Mouse (Mus musculus): ENCODE data around the gene Sfmbt1.
A peak's percentile ranks its signal among the peaks of the same experiment; 100 is the strongest.

Sfmbt1 gene

GRCm38 (mm10) chr14:30826174-30827140 is 111.8 kb downstream of the Sfmbt1 start:
- no peak for DNase-seq

GRCm38 (mm10) chr14:30827480-30827879 is 112.8 kb downstream of the Sfmbt1 start:
- DNase-seq = no peak

DNA sequence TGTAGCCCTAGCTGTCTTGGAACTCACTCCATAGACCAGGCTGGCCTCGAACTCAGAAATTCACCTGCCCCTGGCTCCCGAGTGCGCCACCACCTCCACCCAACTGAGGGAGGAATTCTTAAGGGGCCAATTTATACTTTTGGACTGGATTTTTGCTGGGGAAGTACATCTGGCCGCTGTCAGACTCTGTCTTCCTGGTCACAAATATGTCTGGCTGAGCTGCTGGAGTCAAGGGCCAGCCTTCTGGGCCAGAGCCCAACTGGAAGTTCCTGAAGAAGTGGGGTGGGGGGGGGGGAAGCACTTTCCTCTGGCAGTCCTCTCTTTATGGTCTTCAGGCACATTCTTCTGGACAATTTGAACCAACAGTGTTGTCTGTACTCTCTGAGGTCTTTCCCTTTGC is 113.4 kb downstream of the Sfmbt1 start:
- no peak for DNase-seq

DNA sequence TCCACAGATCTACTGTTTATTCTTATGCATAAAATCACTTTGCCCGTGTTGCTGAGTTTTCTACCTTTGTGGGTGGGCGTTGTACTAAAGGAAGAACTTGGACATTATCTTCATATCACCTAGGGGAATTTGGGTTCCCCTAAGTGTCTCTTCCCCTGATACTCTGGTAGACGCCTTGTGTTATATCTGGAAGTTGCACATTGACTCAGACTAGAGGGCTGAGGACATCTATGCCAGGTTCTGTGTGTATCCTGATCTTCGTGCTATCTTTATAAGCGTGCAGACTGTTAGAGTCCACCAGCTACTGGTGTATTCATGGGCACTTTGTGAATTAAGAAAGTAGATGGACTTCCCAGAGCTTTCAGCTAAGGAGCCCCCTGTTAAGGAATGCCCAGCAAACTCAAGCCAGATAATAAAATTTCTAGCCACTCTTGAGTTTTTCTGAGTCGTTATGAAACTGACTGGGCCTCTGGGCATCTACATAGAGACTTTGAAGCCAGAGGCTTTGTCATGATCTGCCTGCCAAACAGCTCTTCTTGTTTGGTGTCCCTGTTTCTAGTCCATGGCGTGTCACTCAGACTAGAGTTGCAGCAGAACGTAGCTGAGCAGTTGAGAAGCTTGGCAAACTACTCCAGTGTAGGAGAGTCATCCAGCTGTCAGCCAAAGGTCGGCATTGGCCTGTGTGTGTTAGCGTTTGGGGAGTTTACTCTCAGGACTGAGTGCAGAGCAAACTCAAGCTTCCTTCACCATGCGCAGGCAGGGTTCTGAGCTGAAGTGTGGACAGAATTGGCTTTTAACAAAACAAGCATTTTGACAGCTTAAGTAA is 114.2 kb downstream of the Sfmbt1 start:
- no peak for DNase-seq

- no peak for DNase-seq
Observed at GRCm38 (mm10) chr14:30837416-30837996, 122.9 kb downstream of the Sfmbt1 start.

- no peak for DNase-seq
Observed at GRCm38 (mm10) chr14:30843701-30844100, 129.1 kb downstream of the Sfmbt1 start.

GRCm38 (mm10) chr14:30850504-30850903 is 135.9 kb downstream of the Sfmbt1 start:
- no peak for DNase-seq

- no peak for DNase-seq
Observed at GRCm38 (mm10) chr14:30852325-30852724, 137.7 kb downstream of the Sfmbt1 start.

GRCm38 (mm10) chr14:30855316-30855715 is 140.7 kb downstream of the Sfmbt1 start:
- DNase-seq = peak; percentile 50 to 72

GRCm38 (mm10) chr14:30856885-30857507 is 142.3 kb downstream of the Sfmbt1 start:
- DNase-seq = peak; percentile 62 to 65

- DNase-seq = peak in 1 of 2 experiments; percentile 41
Observed at GRCm38 (mm10) chr14:30857990-30858389, 143.3 kb downstream of the Sfmbt1 start.

GRCm38 (mm10) chr14:30861421-30862125 is 146.9 kb downstream of the Sfmbt1 start:
- DNase-seq = peak; percentile 55 to 60

GRCm38 (mm10) chr14:30862368-30862767 is 147.7 kb downstream of the Sfmbt1 start:
- DNase-seq = no peak

- DNase-seq = peak in 1 of 2 experiments; percentile 35
Observed at GRCm38 (mm10) chr14:30865311-30865710, 150.7 kb downstream of the Sfmbt1 start.

- DNase-seq = peak; percentile 70 to 83
Observed at GRCm38 (mm10) chr14:30867042-30867441, 152.4 kb downstream of the Sfmbt1 start.

DNA sequence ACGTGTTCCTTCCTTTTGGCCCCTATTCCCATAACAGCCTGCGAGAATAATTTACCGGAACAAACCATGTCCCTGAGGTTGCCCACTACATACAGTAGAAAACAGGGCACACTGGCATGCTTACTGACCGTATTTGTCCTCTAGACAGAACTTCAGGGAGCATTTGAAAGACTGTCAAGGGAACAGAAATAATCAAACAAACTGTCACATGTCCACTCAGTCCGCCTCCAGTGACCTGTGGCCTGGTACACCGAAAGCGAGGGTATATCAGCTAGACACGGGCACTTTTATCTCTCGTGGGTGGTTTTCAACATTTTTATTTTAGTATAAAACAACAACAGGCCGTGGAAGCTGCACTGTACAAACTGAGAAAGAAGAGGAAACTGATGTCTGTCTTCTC is 154.2 kb downstream of the Sfmbt1 start:
- DNase-seq = no peak

DNA sequence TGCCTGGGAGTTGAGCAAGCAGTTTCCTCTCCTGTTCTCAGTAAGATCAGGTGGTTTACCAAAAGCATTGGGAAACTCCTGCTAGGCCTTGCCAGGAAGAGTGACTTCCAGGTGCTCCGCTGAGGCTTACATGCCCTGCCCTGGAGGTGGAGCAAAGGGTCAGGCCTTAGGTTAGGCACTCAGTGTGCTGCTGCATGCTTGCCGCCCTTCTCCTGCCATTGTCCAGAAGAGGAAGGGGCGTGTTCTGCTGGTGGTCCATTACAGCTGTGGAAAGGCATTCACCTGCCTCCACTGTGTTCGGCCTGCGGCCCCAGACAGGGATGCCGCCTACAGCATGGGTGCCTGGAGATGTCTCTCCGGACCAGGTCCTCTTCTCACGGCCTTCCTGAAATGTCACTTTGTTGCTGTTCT is 154.7 kb downstream of the Sfmbt1 start:
- DNase-seq = no peak

DNA sequence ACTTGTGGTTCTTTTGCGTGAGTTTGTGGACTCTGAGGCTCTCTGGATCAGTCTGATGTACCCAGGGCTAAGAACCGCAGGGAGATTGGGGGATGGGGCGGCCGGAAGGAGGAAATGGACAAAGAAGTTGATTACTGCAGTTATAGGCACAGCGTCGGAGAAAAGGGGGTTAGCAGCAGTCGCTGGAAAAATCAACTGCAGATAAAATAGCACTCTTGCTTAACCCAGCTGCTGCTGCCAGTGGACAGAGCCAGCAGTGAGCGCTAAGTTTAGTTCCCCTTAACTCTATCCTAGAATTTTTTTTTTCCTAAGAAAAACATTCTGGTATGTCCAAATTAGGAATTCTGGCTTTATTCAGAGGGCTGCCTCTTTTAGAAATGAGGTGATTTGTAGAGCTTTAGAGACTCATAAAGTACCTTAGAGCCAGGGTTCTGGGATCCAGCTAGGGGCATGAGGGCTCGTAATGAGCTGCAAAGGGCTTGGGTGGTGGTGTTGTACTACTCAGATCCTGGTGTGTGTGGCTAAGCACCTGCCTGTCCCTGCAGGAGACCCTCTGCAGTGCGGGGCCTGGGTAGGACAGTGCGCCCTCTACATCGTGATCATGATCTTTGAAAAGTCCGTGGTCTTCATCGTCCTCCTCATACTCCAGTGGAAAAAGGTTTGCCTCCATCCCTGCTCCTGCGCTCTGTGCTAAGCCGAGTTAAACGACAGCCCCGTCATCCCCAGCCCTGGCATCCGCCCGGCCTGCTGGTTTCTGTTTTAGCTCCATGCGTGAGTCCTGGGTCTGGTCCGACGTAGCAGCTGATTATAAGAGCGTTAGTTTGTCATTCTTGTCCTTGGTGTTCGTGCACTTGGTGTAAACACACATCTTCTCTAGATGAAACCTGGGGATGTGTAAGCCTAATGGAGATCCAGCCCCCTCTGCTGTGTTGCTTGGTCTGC is 155.8 kb downstream of the Sfmbt1 start:
- no peak for DNase-seq
